ENCODE assay signal across 8 mouse cellular contexts in genomic region chr5:73480700-73481099, GRCm38 (mm10). TPM values are rescaled to one million over a fixed set of nuclear protein-coding genes. Genes with fewer than 3 reads are reported as not detected.
DNase-seq lines count a peak whose midpoint lies in the region; ATAC-seq and TF ChIP-seq lines count a peak whose summit lies in the region.

Dcun1d4 (plus strand) TSS chr5:73481000.

- no peaks in the 10 kb centered on the region for H3K27me3 ChIP-seq in neural tube, embryonic 11.5 days (ENCODE audit: control insufficient read depth, insufficient read depth, low read length)
- H3K27me3 ChIP-seq in forebrain, embryonic 11.5 days (ENCODE audit: control insufficient read depth, insufficient read depth, low read length): no peaks in the 10 kb centered on the region
- H3K27me3 ChIP-seq in hindbrain, postnatal 0 days (ENCODE audit: insufficient read depth, low read length): no peaks in the 10 kb centered on the region
- H3K27me3 ChIP-seq in midbrain, embryonic 15.5 days (replicated peaks): no peaks in the 10 kb centered on the region

- no peak within 1 kb of the TSS for H3K4me2 ChIP-seq in neural tube, embryonic 11.5 days (ENCODE audit: low read depth)
- no peak within 1 kb of the TSS for H3K4me2 ChIP-seq in forebrain, embryonic 11.5 days (ENCODE audit: low read depth, low read length, severe bottlenecking)
- no peak within 1 kb of the TSS for H3K4me2 ChIP-seq in hindbrain, postnatal 0 days (ENCODE audit: low read depth, low read length)
- no peak within 1 kb of the TSS for H3K4me2 ChIP-seq in midbrain, embryonic 15.5 days

- H3K9me3 ChIP-seq in neural tube, embryonic 11.5 days (ENCODE audit: control insufficient read depth, low read length): no peaks in the 10 kb centered on the region
- H3K9me3 ChIP-seq in forebrain, embryonic 11.5 days (ENCODE audit: control insufficient read depth, low read length): no peaks in the 10 kb centered on the region
- H3K9me3 ChIP-seq in hindbrain, postnatal 0 days (ENCODE audit: low read length): no peaks in the 10 kb centered on the region
- no peaks in the 10 kb centered on the region for H3K9me3 ChIP-seq in midbrain, embryonic 15.5 days

- H3K4me1 ChIP-seq in neural tube, embryonic 11.5 days (ENCODE audit: control insufficient read depth, insufficient read depth, low read length): no peaks in the 10 kb centered on the region
- no peaks in the 10 kb centered on the region for H3K4me1 ChIP-seq in forebrain, embryonic 11.5 days (replicated peaks; ENCODE audit: control insufficient read depth, insufficient read depth, low read length)
- no peaks in the 10 kb centered on the region for H3K4me1 ChIP-seq in hindbrain, postnatal 0 days (ENCODE audit: insufficient read depth, low read length)
- 0 out of 2 replicates have a peak, but pooled peaks cover 2% of the 10 kb centered on the region for H3K4me1 ChIP-seq in midbrain, embryonic 15.5 days

- ATAC-seq in neural tube, embryonic 11.5 days (ENCODE audit: insufficient read depth, low FRiP score, low TSS enrichment): no peak
- ATAC-seq in forebrain, embryonic 11.5 days (replicated peaks; ENCODE audit: low FRiP score): no peak
- no peak for ATAC-seq in hindbrain, postnatal 0 days
- ATAC-seq in midbrain, embryonic 15.5 days (replicated peaks): no peak

- no peak within 1 kb of the TSS for H3K27ac ChIP-seq in neural tube, embryonic 11.5 days (ENCODE audit: low read depth, low read length)
- H3K27ac ChIP-seq in forebrain, embryonic 11.5 days (ENCODE audit: low read depth, low read length): no peak within 1 kb of the TSS
- H3K27ac ChIP-seq in hindbrain, postnatal 0 days: no peak within 1 kb of the TSS
- no peak within 1 kb of the TSS for H3K27ac ChIP-seq in midbrain, embryonic 15.5 days

- no peak within 1 kb of the TSS for H3K9ac ChIP-seq in neural tube, embryonic 11.5 days (ENCODE audit: low read length)
- H3K9ac ChIP-seq in forebrain, embryonic 11.5 days (ENCODE audit: low read length): no peak within 1 kb of the TSS
- no peak within 1 kb of the TSS for H3K9ac ChIP-seq in hindbrain, postnatal 0 days (replicated peaks; ENCODE audit: low read length)
- no peak within 1 kb of the TSS for H3K9ac ChIP-seq in midbrain, embryonic 15.5 days

- DNase-seq in neural tube, embryonic 11.5 days (ENCODE audit: low spot score): no peak
- DNase-seq in neural tube, embryonic 10.5 days (ENCODE audit: extremely low spot score, low spot score): no peak
- DNase-seq in forebrain, embryonic 11.5 days (ENCODE audit: low spot score): no peak
- no peak for DNase-seq in hindbrain, postnatal 0 days (ENCODE audit: low spot score)
- DNase-seq in thymus, postnatal 4 days: no peak
- DNase-seq in ovary, adult 18-20 months (ENCODE audit: low spot score): no peak
- DNase-seq in thymus, postnatal 14 days: no peak

- no peak for TF ChIP-seq CTCF in hindbrain, postnatal 0 days (IDR thresholded peaks at IDR 0.05; ENCODE audit: low read depth)

- no peak within 1 kb of the TSS for H3K4me3 ChIP-seq in neural tube, embryonic 11.5 days (ENCODE audit: low read depth, low read length)
- no peak within 1 kb of the TSS for H3K4me3 ChIP-seq in forebrain, embryonic 11.5 days (ENCODE audit: low read depth, low read length)
- no peak within 1 kb of the TSS for H3K4me3 ChIP-seq in hindbrain, postnatal 0 days (ENCODE audit: low read length)
- H3K4me3 ChIP-seq in midbrain, embryonic 15.5 days: no peak within 1 kb of the TSS

- no peaks in the 10 kb centered on the region for H3K36me3 ChIP-seq in neural tube, embryonic 11.5 days (ENCODE audit: control insufficient read depth, insufficient read depth, low read length)
- no peaks in the 10 kb centered on the region for H3K36me3 ChIP-seq in forebrain, embryonic 11.5 days (ENCODE audit: control insufficient read depth, insufficient read depth, low read length)
- H3K36me3 ChIP-seq in hindbrain, postnatal 0 days (ENCODE audit: insufficient read depth, low read length): no peaks in the 10 kb centered on the region
- H3K36me3 ChIP-seq in midbrain, embryonic 15.5 days (replicated peaks): no peaks in the 10 kb centered on the region

- WGBS in neural tube, embryonic 11.5 days: 81% methylated on average over 7 of the region's 7 CpGs
- 84% methylated on average over 7 of the region's 7 CpGs for WGBS in forebrain, embryonic 11.5 days
- 85% methylated on average over 7 of the region's 7 CpGs for WGBS in hindbrain, postnatal 0 days
- 83% methylated on average over 7 of the region's 7 CpGs for whole genome bisulfite sequencing in midbrain, embryonic 15.5 days

RNA-seq across cellular contexts. Expression of gene Dcun1d4, which starts in this region (rescaled TPM):
- polyA plus RNA-seq in neural tube, embryonic 11.5 days (2014; fragmentation: Nextera tagmentation; extraction: Ambion mirVana): 71.0 and 73.2 TPM in 2 replicates
- 56.6 and 65.0 TPM in 2 replicates for polyA plus RNA-seq in forebrain, embryonic 11.5 days (2014; fragmentation: Nextera tagmentation; extraction: Ambion mirVana)
- total RNA-seq in hindbrain, postnatal 0 days (2014; rRNA removed): 25.1 and 27.2 TPM in 2 replicates
- 38.5 and 40.8 TPM in 2 replicates for polyA plus RNA-seq in hindbrain, postnatal 0 days (2015; fragmentation: Nextera tagmentation; extraction: Ambion mirVana)
- 46.7 and 52.2 TPM in 2 replicates for polyA plus RNA-seq in midbrain, embryonic 15.5 days (2015; fragmentation: Nextera tagmentation; extraction: Ambion mirVana)
